Mouse (Mus musculus): ENCODE data around the gene Naa60.

Naa60 gene

GRCm38 (mm10) chr16:3891621-3892295, 19.6 kb downstream of the Naa60 start:
- no peak for DNase-seq

- no peak for DNase-seq
Observed at GRCm38 (mm10) chr16:3893739-3894138, 21.6 kb downstream of the Naa60 start.

- DNase-seq, result no peak
Observed at GRCm38 (mm10) chr16:3895173-3895792, 23.1 kb downstream of the Naa60 start.

- DNase-seq, result no peak
Observed at GRCm38 (mm10) chr16:3896046-3896445, 23.9 kb downstream of the Naa60 start.

GRCm38 (mm10) chr16:3896553-3896952, 24.4 kb downstream of the Naa60 start:
- no peak for DNase-seq

- no peak for DNase-seq
Observed at GRCm38 (mm10) chr16:3907471-3907870, 35.3 kb downstream of the Naa60 start.

GRCm38 (mm10) chr16:3908537-3909111, 36.4 kb downstream of the Naa60 start, which contains the start of the genes 1700037C18Rik and Cluap1:
Gene 1700037C18Rik, minus strand, starts transcription at chr16:3908689.
Gene Cluap1, plus strand, starts transcription at chr16:3908801.
- DNase-seq, result peak; percentile 94 to 95

- DNase-seq, result no peak
Observed at GRCm38 (mm10) chr16:3909118-3909517, 36.9 kb downstream of the Naa60 start.

GRCm38 (mm10) chr16:3920756-3921155, 48.6 kb downstream of the Naa60 start:
- no peak for DNase-seq

- DNase-seq, result no peak
Observed at GRCm38 (mm10) chr16:3923515-3923914, 51.3 kb downstream of the Naa60 start.

GRCm38 (mm10) chr16:3923966-3924365, 51.8 kb downstream of the Naa60 start:
- DNase-seq, result no peak

GRCm38 (mm10) chr16:3928582-3928981, 56.4 kb downstream of the Naa60 start:
- no peak for DNase-seq

- DNase-seq, result no peak
Observed at GRCm38 (mm10) chr16:3929151-3929550, 57.0 kb downstream of the Naa60 start.

- DNase-seq, result no peak
Observed at GRCm38 (mm10) chr16:3933536-3933935, 61.4 kb downstream of the Naa60 start.

- DNase-seq, result no peak
Observed at GRCm38 (mm10) chr16:3934091-3934490, 61.9 kb downstream of the Naa60 start.

GRCm38 (mm10) chr16:3934701-3935100, 62.5 kb downstream of the Naa60 start:
- no peak for DNase-seq

GRCm38 (mm10) chr16:3951141-3951540, 79.0 kb downstream of the Naa60 start:
- DNase-seq, result no peak

All from cerebellum, adult 18-20 months (tissue).